Mouse (Mus musculus) brain, embryonic 14.5 days (tissue): Measurements from ENCODE around the gene Grhpr.

ENCODE experiments used
- CTCF ChIP-seq: fragments of 200-500 bp; IDR thresholded peaks from 2 replicates; pipeline ENCODE4 v1.5.1; 2012; ENCODE audit warnings: inconsistent platforms, mild to moderate bottlenecking, moderate library complexity, borderline replicate concordance; ENCODE audit not compliant: insufficient read depth, insufficient read length; ENCODE audit errors: extremely low read depth
- POLR2A ChIP-seq: fragments of 200-500 bp; IDR thresholded peaks from 2 replicates; pipeline ENCODE4 v1.6.1; 2012; ENCODE audit warnings: mild to moderate bottlenecking, inconsistent platforms, borderline replicate concordance; ENCODE audit not compliant: poor library complexity, insufficient read depth, insufficient read length, severe bottlenecking; ENCODE audit errors: extremely low read depth

DNA sequence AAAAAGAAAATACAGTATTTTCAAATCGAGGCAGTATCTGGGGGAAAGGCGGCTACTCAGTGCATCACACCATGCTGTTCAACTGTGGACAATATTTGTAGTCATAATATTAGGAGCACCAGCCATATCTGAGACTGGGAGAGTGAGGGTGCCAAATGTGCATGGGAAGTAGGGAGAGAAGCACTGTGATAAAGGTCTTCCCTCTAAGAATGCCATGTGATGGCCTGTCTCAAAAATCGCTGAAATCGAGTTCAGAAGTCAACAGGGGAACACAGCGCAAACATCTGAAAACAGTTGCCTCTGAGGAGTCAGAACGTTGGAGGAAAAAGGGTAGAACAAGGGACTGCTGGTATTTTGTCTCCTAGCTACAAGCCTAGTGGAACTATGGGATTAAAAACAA lies 18.8 kb downstream of the Grhpr start:
- TF ChIP-seq CTCF (no peak), POLR2A (no peak)
